ENCODE assay signal across 33 mouse cellular contexts in genomic region chr13:52607964-52608363, GRCm38 (mm10).
"Had no signal": no experiment of that assay in that cellular context is flagged by ENCODE, and none has a peak within 500 bp of the region (broad histone marks: within the 10 kb centered on the region; RNA-seq: fewer than 3 reads in every experiment).

No protein-coding gene starts in this region.

- H3K36me3 ChIP-seq: heart, embryonic 15.5 days; hindbrain, embryonic 10.5 days; hindbrain, embryonic 12.5 days; hindbrain, embryonic 13.5 days; hindbrain, embryonic 15.5 days; kidney, embryonic 15.5 days had no signal

- H3K9ac ChIP-seq: heart, embryonic 12.5 days; heart, embryonic 13.5 days; heart, embryonic 15.5 days; hindbrain, embryonic 12.5 days; hindbrain, embryonic 13.5 days; hindbrain, embryonic 14.5 days; hindbrain, embryonic 15.5 days; kidney, embryonic 15.5 days had no signal

- H3K4me3 ChIP-seq: heart, embryonic 10.5 days; heart, embryonic 12.5 days; heart, embryonic 13.5 days; heart, embryonic 15.5 days; hindbrain, embryonic 10.5 days; hindbrain, embryonic 12.5 days; hindbrain, embryonic 13.5 days; hindbrain, embryonic 15.5 days; kidney, embryonic 15.5 days; layer of hippocampus, adult 2 months; left cerebral cortex, adult 2 months had no signal

- H3K27ac ChIP-seq: heart, embryonic 10.5 days; heart, embryonic 13.5 days; heart, embryonic 15.5 days; hindbrain, embryonic 10.5 days; hindbrain, embryonic 12.5 days; hindbrain, embryonic 13.5 days; hindbrain, embryonic 14.5 days; hindbrain, embryonic 15.5 days; hindbrain, postnatal 0 days; kidney, embryonic 15.5 days; kidney, postnatal 0 days; layer of hippocampus, adult 2 months; left cerebral cortex, adult 2 months had no signal

- DNase-seq: heart, postnatal 10 days; heart, postnatal 14 days; heart, postnatal 36 days; heart, postnatal 4 days; kidney, adult 11 months; kidney, adult 18-20 months; kidney, adult 2 months; kidney, adult 8-10 months; kidney, adult 9 months; kidney, postnatal 10 days; kidney, postnatal 14 days; kidney, postnatal 25 days; kidney, postnatal 36 days; kidney, postnatal 4 days; layer of hippocampus, adult 9-11 months; layer of hippocampus, postnatal 36 days had no signal

- H3K4me2 ChIP-seq: heart, embryonic 11.5 days; heart, embryonic 12.5 days; heart, embryonic 13.5 days; heart, embryonic 15.5 days; hindbrain, embryonic 12.5 days; hindbrain, embryonic 13.5 days; hindbrain, embryonic 14.5 days; hindbrain, embryonic 15.5 days; kidney, embryonic 15.5 days had no signal

- ATAC-seq: hindbrain, embryonic 16.5 days; hindbrain, postnatal 0 days; inflammation-experienced regulatory T-cells, adult 6 months had no signal

- H3K27me3 ChIP-seq: heart, embryonic 12.5 days; heart, embryonic 13.5 days; heart, embryonic 15.5 days; hindbrain, embryonic 12.5 days; hindbrain, embryonic 13.5 days; hindbrain, embryonic 15.5 days; kidney, embryonic 15.5 days had no signal

- H3K4me1 ChIP-seq: hindbrain, embryonic 12.5 days; kidney, embryonic 15.5 days had no signal

- H3K9me3 ChIP-seq: heart, embryonic 10.5 days; heart, embryonic 12.5 days; heart, embryonic 13.5 days; heart, embryonic 15.5 days; hindbrain, embryonic 10.5 days; hindbrain, embryonic 12.5 days; hindbrain, embryonic 13.5 days; hindbrain, embryonic 15.5 days; kidney, embryonic 15.5 days had no signal
